Comparison of ENCODE assay signal across 8 mouse cellular contexts in the genomic region with DNA sequence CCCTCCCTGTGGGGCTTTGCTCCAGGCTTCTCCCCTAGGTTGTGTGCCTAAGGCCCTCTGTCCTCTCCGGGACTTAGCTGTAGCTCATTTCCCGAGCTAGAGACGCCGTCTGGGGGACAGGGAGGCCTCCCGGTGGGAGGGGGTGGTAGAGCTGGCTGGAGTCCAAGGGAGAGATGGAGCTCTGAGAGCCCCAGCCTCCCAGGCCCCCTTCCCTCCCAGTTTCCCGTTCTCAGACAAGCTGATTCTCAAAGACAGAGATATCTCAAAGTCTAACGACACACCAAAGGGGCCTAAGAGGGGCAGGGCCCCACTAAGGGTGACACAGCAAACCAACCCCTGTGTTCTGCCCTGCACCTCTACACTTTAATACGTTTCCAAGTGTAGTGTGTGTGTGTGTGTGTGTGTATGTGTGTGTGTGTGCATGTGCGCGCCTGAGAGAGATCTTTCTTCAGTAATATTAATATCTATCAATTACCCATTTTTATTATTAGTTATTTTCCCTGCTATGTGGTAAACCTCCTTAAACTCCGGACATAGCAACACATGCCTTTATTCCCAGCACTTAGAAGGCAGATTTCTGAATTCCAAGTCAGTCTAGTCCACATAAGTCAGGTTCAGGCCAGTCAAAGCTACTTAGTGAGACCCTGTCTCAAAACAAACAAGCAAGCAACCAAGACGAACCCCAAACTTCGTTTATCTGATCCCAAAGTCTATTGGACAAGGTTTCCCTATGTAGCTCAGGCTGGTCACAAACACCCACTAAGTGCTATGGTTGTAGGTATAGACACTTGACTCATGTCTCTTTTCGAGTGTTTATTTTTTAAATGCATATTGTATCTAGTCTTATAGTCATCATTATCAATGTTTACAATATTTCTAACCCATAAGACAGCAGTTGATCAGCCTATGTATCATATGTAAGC. TPM values are rescaled to one million over a fixed set of nuclear protein-coding genes. Genes with fewer than 3 reads are reported as not detected.
A peak's percentile ranks its signal among the peaks of the same experiment; 100 is the strongest.
DNase-seq lines count a peak whose midpoint lies in the region; ATAC-seq and TF ChIP-seq lines count a peak whose summit lies in the region.

No protein-coding gene starts in this region.

- peak; percentile 0 for ATAC-seq in heart, embryonic 16.5 days (replicated peaks; ENCODE audit: extremely low read depth, insufficient read depth, low FRiP score)
- ATAC-seq in activated CD4-positive, CD25-positive, alpha-beta regulatory T cell, adult 4 months, result no peak

- no peaks in the 10 kb centered on the region for H3K27me3 ChIP-seq in testis, adult 2 months (ENCODE audit: control insufficient read depth, insufficient read depth, low read length)
- H3K27me3 ChIP-seq in heart, embryonic 16.5 days (ENCODE audit: control insufficient read depth, insufficient read depth, low read length), result no peaks in the 10 kb centered on the region

- WGBS in heart, embryonic 16.5 days, result 19% methylated on average over 14 of the region's 14 CpGs

- peaks cover 37% of the 10 kb centered on the region for H3K4me1 ChIP-seq in testis, adult 2 months (ENCODE audit: control insufficient read depth, insufficient read depth, low read length)
- peaks cover 38% of the 10 kb centered on the region for H3K4me1 ChIP-seq in heart, embryonic 16.5 days (ENCODE audit: control insufficient read depth, insufficient read depth, low read length)

- TF ChIP-seq POLR2A in testis, adult 2 months (IDR thresholded peaks at IDR 0.05; ENCODE audit: control insufficient read depth, low read depth, low read length), result no peak

- H3K4me2 ChIP-seq in heart, embryonic 16.5 days (ENCODE audit: low read depth, low read length), result peak overlapping the region; percentile 95

- H3K4me3 ChIP-seq in testis, adult 2 months (ENCODE audit: control insufficient read depth, low read depth, low read length), result peak overlapping the region; percentile 67
- peak overlapping the region; percentile 69 for H3K4me3 ChIP-seq in heart, embryonic 16.5 days (ENCODE audit: low read length)

- H3K9ac ChIP-seq in heart, embryonic 16.5 days (ENCODE audit: low read length), result peak overlapping the region; percentile 90

- no peaks in the 10 kb centered on the region for H3K36me3 ChIP-seq in testis, adult 2 months (ENCODE audit: control insufficient read depth, insufficient read depth, low read length)
- H3K36me3 ChIP-seq in heart, embryonic 16.5 days (ENCODE audit: control insufficient read depth, insufficient read depth), result peaks cover 33% of the 10 kb centered on the region

- H3K27ac ChIP-seq in testis, adult 2 months (ENCODE audit: control insufficient read depth, insufficient read depth, low read depth, low read length), result peak overlapping the region; percentile 47
- H3K27ac ChIP-seq in heart, embryonic 16.5 days (ENCODE audit: low read length), result peak overlapping the region; percentile 99

- no peak for TF ChIP-seq CTCF in testis, adult 2 months (IDR thresholded peaks at IDR 0.05; ENCODE audit: control insufficient read depth, insufficient read depth, insufficient replicate concordance, low read depth, low read length)

- H3K9me3 ChIP-seq in heart, embryonic 16.5 days (replicated peaks; ENCODE audit: control insufficient read depth, low read length), result no peaks in the 10 kb centered on the region

- DNase-seq in adrenal gland, postnatal 10 days, result peak; percentile 26
- DNase-seq in adrenal gland, adult 2 months, result no peak
- DNase-seq in testis, postnatal 14 days (ENCODE audit: low spot score), result no peak
- DNase-seq in layer of hippocampus, postnatal 25 days (ENCODE audit: extremely low spot score in 1 of 2, low spot score in 1 of 2), result peak; percentile 33 to 44
- DNase-seq in mesoderm, embryonic 11.5 days (ENCODE audit: low read depth, low spot score), result peak; percentile 39

RNA-seq across cellular contexts. Expression of gene Hif3a, which starts 5.4 kb away (rescaled TPM):
- total RNA-seq in adrenal gland, postnatal 10 days (2021), result 1 to 10 TPM; 4.9 to 6.7 TPM
- total RNA-seq in adrenal gland, adult 2 months (2021), result 1 to 10 TPM; 1.6 to 3.2 TPM
- 3.1 and 4.0 TPM in 2 replicates for polyA plus RNA-seq in adrenal gland, adult 2 months (2012; rRNA removed)
- polyA plus RNA-seq in testis, adult 2 months (2012; rRNA removed), result 4.4 and 6.9 TPM in 2 replicates
- 36.3 and 43.4 TPM in 2 replicates for polyA plus RNA-seq in heart, embryonic 16.5 days (2015; fragmentation: Nextera tagmentation; extraction: Ambion mirVana)
- total RNA-seq in layer of hippocampus, postnatal 25 days (2021), result 1 to 10 TPM; 4.1 to 9.1 TPM
- under 1 TPM; 0.32 to 0.49 TPM for polyA plus RNA-seq in activated CD4-positive, CD25-positive, alpha-beta regulatory T cell, adult 4 months (2017; shearing (Covaris generic))

RNA-seq across cellular contexts. Expression of gene Psg16, which starts 17.0 kb away (rescaled TPM):
- under 1 TPM; 0.30 to 0.42 TPM for total RNA-seq in adrenal gland, postnatal 10 days (2021)
- total RNA-seq in adrenal gland, adult 2 months (2021), result under 1 TPM; 0.35 to 0.58 TPM
- 0.13 and 0.33 TPM in 2 replicates for polyA plus RNA-seq in adrenal gland, adult 2 months (2012; rRNA removed)
- polyA plus RNA-seq in testis, adult 2 months (2012; rRNA removed), result 0.16 and 0.19 TPM in 2 replicates
- polyA plus RNA-seq in heart, embryonic 16.5 days (2015; fragmentation: Nextera tagmentation; extraction: Ambion mirVana), result 0.17 and 0.22 TPM in 2 replicates
- 1 to 10 TPM; 3.4 to 3.7 TPM for total RNA-seq in layer of hippocampus, postnatal 25 days (2021)
- 1 to 10 TPM in 1 of 2 experiments, not detected in 1; 1.1 TPM for polyA plus RNA-seq in activated CD4-positive, CD25-positive, alpha-beta regulatory T cell, adult 4 months (2017; shearing (Covaris generic))

RNA-seq across cellular contexts. Expression of gene Ppp5c, which starts 29.1 kb away (rescaled TPM):
- total RNA-seq in adrenal gland, postnatal 10 days (2021), result 10 to 100 TPM; 81.5 to 90.1 TPM
- 10 to 100 TPM; 82.2 to 86.0 TPM for total RNA-seq in adrenal gland, adult 2 months (2021)
- polyA plus RNA-seq in adrenal gland, adult 2 months (2012; rRNA removed), result 164 and 179 TPM in 2 replicates
- 80.7 and 84.7 TPM in 2 replicates for polyA plus RNA-seq in testis, adult 2 months (2012; rRNA removed)
- polyA plus RNA-seq in heart, embryonic 16.5 days (2015; fragmentation: Nextera tagmentation; extraction: Ambion mirVana), result 105 and 108 TPM in 2 replicates
- 100 to 1,000 TPM; 150 to 153 TPM for total RNA-seq in layer of hippocampus, postnatal 25 days (2021)
- 10 to 100 TPM; 49.6 to 63.3 TPM for polyA plus RNA-seq in activated CD4-positive, CD25-positive, alpha-beta regulatory T cell, adult 4 months (2017; shearing (Covaris generic))

Comparison
In these comparisons a context has a peak if more than half of its experiments do, and no peak if none do; other contexts are left out.
1. DNase-seq: peak in adrenal gland, postnatal 10 days (single experiment), layer of hippocampus, postnatal 25 days (2 of 2) and mesoderm, embryonic 11.5 days (single experiment); none in adrenal gland, adult 2 months (single experiment) and testis, postnatal 14 days (single experiment).